Mouse (Mus musculus): Measurements from ENCODE around the gene Pls1. TPM values are rescaled to one million over a fixed set of nuclear protein-coding genes. Genes with fewer than 3 reads are reported as not detected.
A peak's percentile ranks its signal among the peaks of the same experiment; 100 is the strongest.

Pls1 gene
- polyA plus RNA-seq, 1 experiment from 2014 or later = 8.3 TPM

DNA sequence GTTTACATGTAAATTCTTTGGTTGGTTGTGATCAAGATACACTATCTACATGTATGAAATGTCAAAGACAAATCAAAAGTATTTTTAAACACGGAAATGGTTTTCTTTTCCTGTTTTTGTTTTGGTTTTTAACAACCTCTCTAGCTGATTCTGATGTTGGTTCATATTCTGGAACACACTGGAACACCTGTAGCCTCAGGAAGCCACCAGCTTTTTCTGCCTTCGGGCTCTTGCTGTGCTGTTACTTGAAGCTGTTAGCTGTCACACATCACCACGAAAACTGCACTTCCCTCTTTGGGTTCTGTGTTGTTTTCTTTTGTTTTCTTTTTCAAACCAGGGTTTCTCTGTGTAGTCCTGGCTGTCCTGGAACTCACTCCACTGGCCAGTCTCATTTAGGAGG, 10.3 kb downstream of the Pls1 start:
- Histone ChIP-seq H3K4me2 (replicated peaks) (no peak overlapping the region), H3K9me3 (replicated peaks) (no peaks in the 10 kb centered on the region), H3K27ac (no peak overlapping the region), H3K4me1 (no peaks in the 10 kb centered on the region), H3K36me3 (no peaks in the 10 kb centered on the region), H3K27me3 (no peaks in the 10 kb centered on the region), H3K9ac (no peak overlapping the region), H3K4me3 (no peak overlapping the region)
- no peak for ATAC-seq (ENCODE audit: low FRiP score)
- 79% methylated on average over 3 of the region's 3 CpGs for whole genome bisulfite sequencing

- Histone ChIP-seq H3K4me1 (no peaks in the 10 kb centered on the region), H3K9ac (no peak overlapping the region), H3K9me3 (replicated peaks) (no peaks in the 10 kb centered on the region), H3K27me3 (no peaks in the 10 kb centered on the region), H3K27ac (no peak overlapping the region), H3K36me3 (no peaks in the 10 kb centered on the region), H3K4me3 (no peak overlapping the region), H3K4me2 (replicated peaks) (no peak overlapping the region)
- WGBS = 91% methylated on average over 3 of the region's 3 CpGs
- no peak for ATAC-seq (ENCODE audit: low FRiP score)
These were observed 12.4 kb downstream of the Pls1 start for GRCm38 (mm10) chr9:95832758-95833157.

GRCm38 (mm10) chr9:95827565-95827964, 17.5 kb downstream of the Pls1 start:
- H3K4me1 ChIP-seq = no peaks in the 10 kb centered on the region
- no peak overlapping the region for H3K9ac ChIP-seq
- no peak overlapping the region for H3K27ac ChIP-seq
- ATAC-seq (ENCODE audit: low FRiP score) = no peak
- H3K27me3 ChIP-seq = no peaks in the 10 kb centered on the region
- H3K9me3 ChIP-seq (replicated peaks) = no peaks in the 10 kb centered on the region
- H3K36me3 ChIP-seq = no peaks in the 10 kb centered on the region
- WGBS = 97% methylated on average over 5 of the region's 5 CpGs
- H3K4me3 ChIP-seq = no peak overlapping the region
- no peak overlapping the region for H3K4me2 ChIP-seq (replicated peaks)

DNA sequence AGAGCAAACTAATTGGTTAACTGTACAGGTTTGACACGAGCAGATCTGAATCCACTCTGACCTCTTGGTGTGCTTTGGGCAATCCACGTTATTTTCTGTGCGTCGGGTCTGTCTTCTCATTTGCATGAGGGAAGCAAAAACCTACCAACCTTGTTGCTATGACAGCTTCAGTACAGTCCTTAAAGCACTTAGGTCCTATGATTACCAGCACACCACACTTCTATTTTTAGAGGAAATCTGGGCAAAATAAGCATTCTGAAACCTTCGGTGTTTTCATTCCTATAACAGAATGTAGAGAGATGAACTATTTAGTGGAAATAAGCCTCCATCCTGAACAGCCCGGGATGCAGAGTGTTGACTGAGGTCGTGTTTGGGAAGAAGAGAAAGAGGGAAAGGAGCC, 22.6 kb downstream of the Pls1 start:
- H3K4me2 ChIP-seq (replicated peaks) = no peak overlapping the region
- no peak overlapping the region for H3K4me3 ChIP-seq
- no peaks in the 10 kb centered on the region for H3K27me3 ChIP-seq
- H3K27ac ChIP-seq = no peak overlapping the region
- no peaks in the 10 kb centered on the region for H3K9me3 ChIP-seq (replicated peaks)
- 86% methylated on average over 7 of the region's 7 CpGs for WGBS
- H3K4me1 ChIP-seq = no peaks in the 10 kb centered on the region
- H3K36me3 ChIP-seq = no peaks in the 10 kb centered on the region
- ATAC-seq (ENCODE audit: low FRiP score) = no peak
- H3K9ac ChIP-seq = no peak overlapping the region

GRCm38 (mm10) chr9:95815706-95816105, 29.4 kb downstream of the Pls1 start:
- Histone ChIP-seq H3K4me3 (no peak overlapping the region), H3K4me2 (replicated peaks) (no peak overlapping the region)
- no peak for ATAC-seq (ENCODE audit: low FRiP score)

GRCm38 (mm10) chr9:95815015-95815673, 30.0 kb downstream of the Pls1 start:
- no peak overlapping the region for H3K4me3 ChIP-seq

More at GRCm38 (mm10) chr9:95815706-95816105, 29.4 kb downstream of the Pls1 start:
- WGBS = 88% methylated on average over 4 of the region's 4 CpGs
- no peaks in the 10 kb centered on the region for H3K27me3 ChIP-seq
- H3K4me1 ChIP-seq = 0 out of 2 replicates have a peak, but pooled peaks cover 5% of the 10 kb centered on the region
- H3K9me3 ChIP-seq (replicated peaks) = no peaks in the 10 kb centered on the region
- H3K9ac ChIP-seq = no peak overlapping the region
- no peaks in the 10 kb centered on the region for H3K36me3 ChIP-seq
- H3K27ac ChIP-seq = no peak overlapping the region

DNA sequence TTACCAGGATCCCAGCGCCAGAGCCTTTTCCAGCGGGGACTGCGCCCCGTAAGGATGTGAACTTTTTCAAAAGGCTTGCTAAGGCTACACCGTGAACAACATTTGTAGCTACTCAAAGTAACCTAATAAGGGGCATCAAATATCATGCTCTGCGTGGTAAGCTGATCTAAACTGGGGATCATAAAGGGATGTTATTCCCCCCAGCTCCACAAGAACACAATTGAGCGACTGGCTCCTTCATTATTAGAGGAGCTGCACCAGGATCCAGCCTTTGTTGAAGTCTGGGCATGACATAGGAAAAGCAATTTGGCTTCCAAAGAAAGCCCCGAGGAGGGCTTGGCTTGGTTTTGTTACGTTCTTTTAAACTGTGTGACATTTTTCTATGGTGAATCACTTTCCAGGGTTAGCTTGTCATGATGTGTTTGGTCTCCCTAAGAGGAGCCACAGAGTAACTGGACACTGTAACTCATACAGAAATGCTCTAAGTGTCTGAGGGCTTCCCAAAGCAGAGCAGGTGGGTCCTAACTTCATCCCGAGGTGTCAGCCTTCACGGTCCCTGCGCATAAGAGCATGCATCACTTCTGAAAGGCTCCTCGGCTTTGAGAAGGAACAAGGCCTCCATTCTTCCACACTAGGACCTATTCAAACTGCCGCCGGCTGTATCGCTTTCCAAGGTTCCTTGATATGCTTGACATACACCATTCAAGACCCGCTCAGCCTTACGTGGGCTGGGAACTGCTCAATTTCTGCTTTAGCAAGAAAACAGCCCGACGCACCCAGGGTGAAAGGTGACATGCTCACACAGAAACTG, 31.2 kb downstream of the Pls1 start:
- Histone ChIP-seq H3K9ac (no peak overlapping the region), H3K4me2 (replicated peaks) (peak overlapping the region; percentile 30), H3K36me3 (no peaks in the 10 kb centered on the region), H3K9me3 (replicated peaks) (no peaks in the 10 kb centered on the region), H3K27me3 (no peaks in the 10 kb centered on the region), H3K4me3 (no peak overlapping the region), H3K4me1 (0 out of 2 replicates have a peak, but pooled peaks cover 5% of the 10 kb centered on the region), H3K27ac (peak overlapping the region; percentile 67)
- 27% methylated on average over 20 of the region's 20 CpGs for WGBS
- ATAC-seq (ENCODE audit: low FRiP score) = peak; percentile 89

More at GRCm38 (mm10) chr9:95815015-95815673, 30.0 kb downstream of the Pls1 start:
- H3K9ac ChIP-seq = no peak overlapping the region
- ATAC-seq (ENCODE audit: low FRiP score) = no peak
- 75% methylated on average over 11 of the region's 11 CpGs for WGBS
- H3K4me2 ChIP-seq (replicated peaks) = no peak overlapping the region
- no peaks in the 10 kb centered on the region for H3K36me3 ChIP-seq
- H3K9me3 ChIP-seq (replicated peaks) = no peaks in the 10 kb centered on the region
- H3K27me3 ChIP-seq = no peaks in the 10 kb centered on the region
- H3K27ac ChIP-seq = peak overlapping the region; percentile 40; the same call in 1 of the 2 replicates
- H3K4me1 ChIP-seq = 0 out of 2 replicates have a peak, but pooled peaks cover 5% of the 10 kb centered on the region

DNA sequence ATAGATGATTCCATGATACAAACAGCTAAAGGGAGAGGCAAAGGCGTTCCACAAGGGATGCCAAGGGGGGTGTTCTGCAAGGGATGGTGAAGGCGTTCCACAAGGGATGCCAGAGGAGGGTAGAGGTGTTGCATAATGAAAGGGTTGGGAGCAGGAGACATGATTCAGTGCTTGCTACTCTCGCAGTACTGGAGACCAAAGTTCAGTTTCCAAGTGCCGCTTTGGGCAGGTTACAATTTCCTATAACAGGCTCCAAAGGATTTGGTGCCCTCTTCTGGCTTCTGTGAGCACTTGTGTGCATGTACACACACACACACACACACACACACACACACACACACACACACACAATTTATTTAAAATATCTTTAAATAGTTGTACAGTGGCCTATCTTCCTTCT, 33.3 kb downstream of the Pls1 start:
- no peaks in the 10 kb centered on the region for H3K36me3 ChIP-seq
- no peak for ATAC-seq (ENCODE audit: low FRiP score)
- H3K4me2 ChIP-seq (replicated peaks) = no peak overlapping the region
- 0 out of 2 replicates have a peak, but pooled peaks cover 5% of the 10 kb centered on the region for H3K4me1 ChIP-seq
- no peaks in the 10 kb centered on the region for H3K27me3 ChIP-seq
- over 99% methylated on average over 4 of the region's 4 CpGs for whole genome bisulfite sequencing
- no peak overlapping the region for H3K9ac ChIP-seq
- no peak overlapping the region for H3K27ac ChIP-seq
- no peak overlapping the region for H3K4me3 ChIP-seq
- no peaks in the 10 kb centered on the region for H3K9me3 ChIP-seq (replicated peaks)

DNA sequence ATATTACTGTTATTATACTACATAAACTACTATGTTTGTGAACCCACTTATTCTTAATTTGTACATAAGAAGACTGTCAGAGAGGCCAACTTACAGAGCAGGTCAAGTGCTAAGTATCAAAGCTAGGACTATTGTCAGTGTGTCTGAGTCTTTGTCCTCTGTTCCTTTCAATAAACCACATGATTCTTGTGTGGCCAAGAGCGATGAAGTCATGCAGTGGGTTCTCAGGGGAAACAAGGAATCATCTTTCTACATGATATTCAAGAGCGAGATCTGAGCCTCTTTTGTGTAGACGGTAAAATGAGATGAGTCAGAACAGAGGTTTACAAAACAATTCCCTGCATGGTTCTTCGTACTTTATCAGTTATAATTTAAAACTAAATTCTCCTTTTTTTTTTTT, 35.5 kb downstream of the Pls1 start:
- Histone ChIP-seq H3K9ac (no peak overlapping the region), H3K4me3 (no peak overlapping the region), H3K9me3 (replicated peaks) (no peaks in the 10 kb centered on the region), H3K4me2 (replicated peaks) (no peak overlapping the region), H3K36me3 (no peaks in the 10 kb centered on the region), H3K27me3 (no peaks in the 10 kb centered on the region), H3K27ac (no peak overlapping the region), H3K4me1 (0 out of 2 replicates have a peak, but pooled peaks cover 5% of the 10 kb centered on the region)
- WGBS = 75% methylated on average over 4 of the region's 4 CpGs
- ATAC-seq (ENCODE audit: low FRiP score) = no peak

- WGBS = 87% methylated on average over 12 of the region's 12 CpGs
- Histone ChIP-seq H3K4me1 (no peaks in the 10 kb centered on the region), H3K4me2 (replicated peaks) (no peak overlapping the region), H3K27ac (no peak overlapping the region), H3K27me3 (no peaks in the 10 kb centered on the region), H3K9me3 (replicated peaks) (no peaks in the 10 kb centered on the region), H3K9ac (no peak overlapping the region), H3K36me3 (no peaks in the 10 kb centered on the region), H3K4me3 (no peak overlapping the region)
- ATAC-seq (ENCODE audit: low FRiP score) = no peak
These were observed 39.7 kb downstream of the Pls1 start for GRCm38 (mm10) chr9:95805449-95805848.

DNA sequence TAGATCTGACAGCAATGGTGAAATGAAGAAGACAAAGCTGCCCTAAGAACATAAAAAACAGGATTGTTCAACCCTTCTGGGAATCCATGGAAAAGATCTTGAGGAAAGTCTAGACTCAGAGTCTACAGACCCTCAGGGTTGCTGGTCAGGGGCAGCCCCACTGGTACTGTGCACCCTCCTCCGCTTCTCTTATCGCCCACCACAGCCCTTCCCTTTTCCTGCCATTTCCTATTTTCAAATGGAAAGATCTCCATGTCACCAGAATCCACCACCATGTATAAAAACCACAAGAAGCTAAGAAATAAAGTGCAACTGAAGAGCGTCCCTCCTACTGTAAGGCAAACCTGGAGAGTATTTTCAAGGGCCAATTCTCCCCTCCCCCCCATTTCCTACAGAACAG, 41.3 kb downstream of the Pls1 start:
- WGBS = 85% methylated on average over 3 of the region's 3 CpGs
- H3K36me3 ChIP-seq = no peaks in the 10 kb centered on the region
- no peak for ATAC-seq (ENCODE audit: low FRiP score)

DNA sequence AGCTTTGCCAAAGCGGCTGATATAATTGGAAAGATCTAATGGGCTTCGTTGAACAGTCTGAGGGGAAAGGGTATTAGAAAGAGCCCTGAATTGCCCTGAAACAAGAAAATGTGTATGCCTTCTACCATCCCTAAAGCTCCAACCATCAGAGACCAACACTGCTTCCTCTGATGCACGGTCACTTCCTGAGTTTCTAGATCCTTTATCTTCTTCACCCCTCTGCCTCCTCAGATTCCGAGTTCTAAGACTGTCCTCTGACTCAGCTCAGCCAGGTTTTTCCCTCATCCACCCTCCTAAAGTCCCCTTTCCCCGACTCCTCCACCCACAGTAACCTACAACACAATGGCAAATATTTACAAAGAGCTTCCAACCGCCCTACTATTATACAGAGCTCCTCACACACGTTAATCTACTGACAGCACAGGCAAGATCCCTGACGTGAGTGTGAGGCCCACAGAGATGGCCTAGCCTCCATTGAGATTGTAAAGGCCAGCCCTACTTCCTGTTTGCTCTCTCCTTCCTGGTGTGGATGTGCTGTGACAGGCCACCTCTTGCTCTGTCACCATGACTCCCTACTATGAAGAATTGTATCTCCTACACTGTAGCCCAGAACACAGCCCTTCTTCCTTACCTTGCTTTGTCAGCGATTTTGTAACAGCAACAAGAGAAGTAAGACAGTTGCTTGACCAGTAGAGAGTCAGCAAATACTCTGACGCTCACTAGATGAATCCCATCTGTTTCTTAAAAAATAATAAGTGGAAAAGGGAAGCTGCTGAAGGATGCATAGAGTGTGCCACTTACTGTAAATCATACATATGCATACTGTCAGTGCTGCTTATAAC, 43.3 kb downstream of the Pls1 start:
- no peak overlapping the region for H3K4me2 ChIP-seq (replicated peaks)
- ATAC-seq (ENCODE audit: low FRiP score) = no peak
- 64% methylated on average over 10 of the region's 10 CpGs for WGBS

More for the DNA sequence above, 41.3 kb downstream of the Pls1 start:
- no peaks in the 10 kb centered on the region for H3K9me3 ChIP-seq (replicated peaks)
- H3K27ac ChIP-seq = no peak overlapping the region
- H3K27me3 ChIP-seq = no peaks in the 10 kb centered on the region
- H3K4me3 ChIP-seq = no peak overlapping the region
- no peak overlapping the region for H3K9ac ChIP-seq
- no peaks in the 10 kb centered on the region for H3K4me1 ChIP-seq
- H3K4me2 ChIP-seq (replicated peaks) = no peak overlapping the region

More for the DNA sequence above, 43.3 kb downstream of the Pls1 start:
- Histone ChIP-seq H3K9me3 (replicated peaks) (no peaks in the 10 kb centered on the region), H3K9ac (no peak overlapping the region), H3K27ac (no peak overlapping the region), H3K36me3 (no peaks in the 10 kb centered on the region), H3K27me3 (no peaks in the 10 kb centered on the region), H3K4me1 (no peaks in the 10 kb centered on the region), H3K4me3 (no peak overlapping the region)
